Mouse (Mus musculus) 416B (cell line): ENCODE data around the gene Olfml2b.

Experiments
- DNase-seq: peaks from one replicate; pipeline ENCODE4 v3.0.0; 2011; ENCODE audit warnings: low read depth

The Olfml2b gene

DNA sequence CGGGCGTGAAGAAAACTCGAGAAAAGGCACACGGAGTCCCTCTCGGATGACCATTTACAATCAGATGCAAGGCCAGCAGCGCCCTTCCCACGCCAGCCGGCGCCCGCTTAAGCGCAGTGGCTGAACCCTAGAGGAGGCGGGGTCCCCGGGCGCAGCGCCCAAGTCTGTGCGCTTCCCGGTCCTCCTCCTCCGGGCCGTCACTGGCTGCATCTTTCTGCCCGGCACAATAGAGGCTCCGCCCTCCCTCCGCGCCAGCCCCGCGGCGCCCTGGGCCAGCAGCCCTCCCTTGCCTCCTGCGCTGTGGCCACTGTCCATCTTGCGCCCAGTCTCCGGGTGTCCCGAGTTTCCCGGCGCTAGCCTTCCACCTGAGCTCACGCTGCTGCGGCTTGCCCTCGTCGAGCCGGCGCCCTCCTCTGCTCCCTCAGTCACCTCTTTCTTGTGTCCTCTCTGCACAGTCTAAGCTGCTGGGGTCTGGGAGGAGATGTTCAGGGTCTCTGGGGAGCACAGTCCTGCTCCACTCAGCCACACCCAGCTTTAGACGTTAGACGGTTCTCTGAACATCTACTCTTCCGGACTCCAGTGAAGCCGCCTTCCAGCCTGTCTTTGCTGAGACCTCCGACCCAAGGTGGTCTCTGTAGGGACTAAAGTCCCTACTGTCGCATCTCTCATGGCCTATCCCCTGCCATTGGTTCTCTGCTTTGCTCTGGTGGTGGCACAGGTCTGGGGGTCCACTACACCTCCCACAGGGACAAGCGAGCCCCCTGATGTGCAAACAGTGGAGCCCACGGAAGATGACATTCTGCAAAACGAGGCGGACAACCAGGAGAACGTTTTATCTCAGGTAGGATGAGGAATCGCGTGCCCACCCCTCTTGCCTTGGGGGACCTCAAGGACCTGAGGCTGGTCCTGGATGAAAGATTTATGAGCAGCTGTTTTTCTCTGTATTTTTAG lies at the start of gene Olfml2b:
Olfml2b (plus strand) TSS at position 278 of the 951 bp plus-strand sequence.
- peak; percentile 74 for DNase-seq

DNA sequence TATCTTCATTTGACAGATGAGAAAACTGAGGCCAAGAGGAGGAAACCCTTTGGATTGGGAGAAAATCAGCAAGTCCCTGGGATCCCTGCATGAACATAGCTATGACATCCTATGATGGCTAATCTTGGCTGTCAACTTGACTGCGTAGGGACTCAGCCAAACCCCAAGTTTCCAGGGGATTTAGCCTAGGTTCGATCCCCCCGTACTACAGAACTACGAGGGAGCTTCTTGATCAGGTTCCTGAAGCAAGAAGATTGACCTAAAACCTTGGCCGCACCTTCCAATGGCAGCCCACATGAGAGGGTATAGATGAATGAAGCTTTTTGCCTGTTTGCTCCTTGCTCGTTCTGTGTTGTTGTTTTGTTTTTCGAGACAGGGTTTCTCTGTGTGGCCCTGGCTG lies 49.8 kb upstream of the Olfml2b start:
- no peak for DNase-seq

- no peak for DNase-seq
Observed at GRCm38 (mm10) chr1:170605228-170606001, 38.9 kb upstream of the Olfml2b start.

DNA sequence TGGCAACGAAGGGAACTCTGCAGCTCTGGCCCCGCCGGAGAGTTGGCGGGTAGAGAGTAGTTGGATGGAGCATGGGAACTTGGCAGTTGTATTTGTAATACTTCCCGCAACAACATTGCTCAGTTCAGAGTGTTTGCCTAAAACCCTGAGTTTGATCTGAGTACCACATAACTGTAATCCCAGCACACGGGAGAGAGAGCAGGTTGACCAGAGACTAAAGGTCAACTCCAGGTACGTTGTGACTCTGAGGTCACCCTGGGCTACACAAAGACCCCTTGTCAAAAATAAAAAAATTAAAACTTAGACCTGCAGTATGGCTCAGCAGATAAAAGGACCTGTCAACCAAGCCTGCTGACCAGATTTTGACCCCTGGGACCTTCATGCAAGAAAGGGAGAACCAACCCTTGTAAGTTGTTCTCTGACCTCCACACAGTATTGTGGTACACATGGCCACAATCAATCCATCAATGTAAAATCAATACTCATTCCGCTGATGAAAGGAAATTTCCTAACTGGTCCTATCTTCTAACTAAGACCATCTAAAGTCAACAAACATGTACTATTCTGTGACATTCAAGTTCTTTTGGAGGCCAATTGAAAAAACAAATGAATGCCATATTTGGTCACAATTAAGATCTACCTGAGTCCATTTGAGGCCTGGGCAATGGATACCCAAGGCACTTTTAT lies 37.0 kb upstream of the Olfml2b start:
- no peak for DNase-seq

DNA sequence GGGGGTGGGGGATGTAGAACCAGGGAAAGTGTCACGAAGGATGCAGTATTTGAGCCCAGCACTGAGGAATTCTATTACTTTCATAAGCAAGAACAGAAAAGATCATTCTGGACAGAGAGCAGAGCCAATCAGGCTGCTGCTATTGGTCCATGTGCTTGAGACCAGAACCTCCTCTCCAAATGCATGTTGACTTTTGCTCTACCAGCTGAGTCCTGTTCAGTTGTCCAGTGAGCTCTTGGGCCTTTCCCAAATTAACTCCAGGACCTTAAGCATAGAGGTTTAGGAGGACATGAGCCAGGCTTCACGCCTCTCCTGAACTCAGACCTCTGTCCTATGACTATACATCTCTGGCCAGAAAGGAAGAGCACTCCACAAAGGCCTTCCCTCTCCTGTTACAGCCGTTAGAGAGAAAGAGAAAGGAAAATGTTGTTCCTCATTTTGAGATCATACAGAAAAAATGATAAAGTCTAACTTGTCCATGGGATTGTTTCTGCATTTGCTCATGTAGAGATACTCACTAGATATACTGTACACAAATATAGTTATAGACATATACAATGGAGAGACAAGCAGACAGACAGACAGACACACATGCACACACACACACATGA lies 35.8 kb upstream of the Olfml2b start:
- peak; percentile 29 for DNase-seq

DNA sequence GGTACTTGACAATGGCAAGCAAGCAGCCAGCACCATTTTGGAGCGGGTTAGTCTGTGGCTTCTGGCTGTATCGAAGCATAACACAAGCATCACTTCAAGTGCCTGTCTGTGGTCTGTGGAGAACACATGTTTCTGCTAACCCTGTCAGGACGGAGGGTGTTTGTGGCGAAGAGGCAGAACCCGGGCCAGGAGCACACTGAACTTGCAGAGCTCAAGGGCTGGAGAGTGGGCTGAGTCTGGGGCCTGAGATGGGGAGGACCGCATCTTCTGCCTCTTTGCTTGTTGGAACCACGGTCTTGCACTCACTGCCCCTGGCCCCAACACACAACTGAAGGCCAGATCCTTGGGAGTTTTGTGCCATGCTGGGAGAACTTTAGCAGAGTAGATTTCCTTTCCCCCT lies 34.5 kb upstream of the Olfml2b start:
- peak; percentile 62 for DNase-seq

- DNase-seq, result peak; percentile 52
Observed at GRCm38 (mm10) chr1:170610289-170610688, 34.0 kb upstream of the Olfml2b start.

GRCm38 (mm10) chr1:170610695-170611094 lies 33.6 kb upstream of the Olfml2b start:
- peak; percentile 19 for DNase-seq

DNA sequence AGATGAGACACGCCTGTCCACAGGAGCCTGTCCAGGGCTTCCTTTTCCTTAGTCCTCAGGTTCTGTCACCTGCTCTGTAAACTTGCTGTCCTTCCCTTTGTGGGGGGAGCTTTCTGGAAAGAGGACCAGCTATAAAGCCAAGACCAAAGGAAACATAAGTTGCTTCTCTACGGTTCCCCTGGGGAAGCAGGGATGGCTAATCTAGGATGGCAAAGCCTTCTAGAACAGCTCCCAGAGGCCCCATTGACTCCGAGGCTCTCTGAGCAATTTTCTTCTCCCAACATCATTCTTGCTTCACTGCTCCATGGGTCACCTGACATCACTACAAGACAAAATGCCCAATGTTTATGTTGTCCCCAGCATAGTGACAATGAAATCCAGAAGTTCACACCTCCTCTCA lies 32.7 kb upstream of the Olfml2b start:
- no peak for DNase-seq

GRCm38 (mm10) chr1:170612968-170613872 lies 31.1 kb upstream of the Olfml2b start:
- DNase-seq, result peak; percentile 82

DNA sequence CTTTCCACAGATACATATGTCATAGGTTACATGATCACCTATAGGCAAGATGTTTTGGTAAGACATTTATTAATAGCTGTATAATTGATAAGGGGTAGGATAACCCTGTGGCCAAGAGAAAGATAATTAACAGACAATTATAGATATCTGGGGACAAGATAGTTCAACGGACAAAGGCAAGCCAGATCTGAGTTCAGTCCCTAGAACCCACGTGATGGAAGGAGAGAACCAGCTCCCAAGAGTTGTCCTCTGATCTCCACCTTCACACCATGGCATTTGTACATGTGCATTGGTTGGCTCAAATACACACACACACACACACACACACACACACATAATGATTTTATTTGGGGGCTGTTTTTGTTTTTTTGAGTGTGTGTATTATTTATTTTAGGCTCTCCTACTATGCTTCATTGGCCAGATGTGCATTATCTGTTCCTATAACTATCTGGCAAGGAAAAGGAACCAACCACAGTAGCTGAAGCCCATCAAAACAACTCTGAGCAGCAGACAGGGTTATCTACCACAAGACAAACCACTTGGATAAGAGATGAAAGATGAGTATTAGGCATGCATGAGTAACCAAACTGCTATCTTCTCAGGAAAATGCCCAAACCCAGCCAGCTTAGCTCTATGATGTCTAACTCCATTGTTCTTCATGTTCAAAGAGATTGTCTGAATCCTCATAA lies 24.5 kb upstream of the Olfml2b start:
- peak; percentile 74 for DNase-seq

- peak; percentile 98 for DNase-seq
Observed at GRCm38 (mm10) chr1:170622934-170623333, 21.4 kb upstream of the Olfml2b start.

- DNase-seq, result peak; percentile 71
Observed at GRCm38 (mm10) chr1:170623432-170623831, 20.9 kb upstream of the Olfml2b start.

GRCm38 (mm10) chr1:170630489-170630888 lies 13.8 kb upstream of the Olfml2b start:
- DNase-seq, result peak; percentile 37

GRCm38 (mm10) chr1:170631571-170631970 lies 12.8 kb upstream of the Olfml2b start:
- DNase-seq, result no peak

DNA sequence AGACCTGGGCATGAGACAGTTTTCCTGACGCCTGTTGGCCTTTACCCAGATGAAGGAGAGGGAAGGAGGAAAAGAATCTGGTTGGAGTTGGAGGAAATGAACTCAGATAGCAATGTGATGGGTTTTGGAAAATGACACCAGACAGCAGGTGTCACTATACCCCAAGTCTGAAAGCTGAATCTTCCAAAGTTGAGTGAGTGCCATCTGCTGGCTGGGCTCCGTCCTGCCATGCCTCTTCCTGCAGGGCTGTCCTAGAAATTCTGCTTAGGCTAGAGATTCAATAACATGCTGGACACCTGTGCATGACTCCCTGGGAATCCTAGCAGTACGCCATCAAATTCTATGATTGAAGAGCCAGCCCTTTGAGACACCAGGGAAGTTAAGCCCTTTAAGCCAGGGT lies 11.9 kb upstream of the Olfml2b start:
- peak; percentile 86 for DNase-seq

DNA sequence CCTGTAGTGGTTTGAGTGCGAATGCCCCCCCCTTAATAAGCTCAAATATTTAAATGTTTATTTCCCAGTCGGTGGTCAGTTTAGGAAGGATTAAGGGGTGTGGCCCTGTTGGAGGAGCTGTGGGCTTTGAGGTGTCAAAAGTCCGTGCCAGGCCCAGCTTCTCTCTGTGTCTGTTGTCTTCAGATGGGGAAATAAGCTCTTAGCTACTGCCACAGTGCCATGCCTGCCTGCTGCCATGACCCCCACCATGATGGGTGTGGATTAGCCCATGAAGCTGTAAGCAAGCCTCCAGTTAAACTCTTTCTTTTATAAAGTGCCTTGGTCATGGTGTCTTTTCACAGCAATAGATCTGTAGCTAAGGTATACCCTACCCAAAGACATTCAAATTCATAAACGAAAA lies 11.5 kb upstream of the Olfml2b start:
- no peak for DNase-seq

- DNase-seq, result no peak
Observed at GRCm38 (mm10) chr1:170638941-170639340, 5.4 kb upstream of the Olfml2b start.

DNA sequence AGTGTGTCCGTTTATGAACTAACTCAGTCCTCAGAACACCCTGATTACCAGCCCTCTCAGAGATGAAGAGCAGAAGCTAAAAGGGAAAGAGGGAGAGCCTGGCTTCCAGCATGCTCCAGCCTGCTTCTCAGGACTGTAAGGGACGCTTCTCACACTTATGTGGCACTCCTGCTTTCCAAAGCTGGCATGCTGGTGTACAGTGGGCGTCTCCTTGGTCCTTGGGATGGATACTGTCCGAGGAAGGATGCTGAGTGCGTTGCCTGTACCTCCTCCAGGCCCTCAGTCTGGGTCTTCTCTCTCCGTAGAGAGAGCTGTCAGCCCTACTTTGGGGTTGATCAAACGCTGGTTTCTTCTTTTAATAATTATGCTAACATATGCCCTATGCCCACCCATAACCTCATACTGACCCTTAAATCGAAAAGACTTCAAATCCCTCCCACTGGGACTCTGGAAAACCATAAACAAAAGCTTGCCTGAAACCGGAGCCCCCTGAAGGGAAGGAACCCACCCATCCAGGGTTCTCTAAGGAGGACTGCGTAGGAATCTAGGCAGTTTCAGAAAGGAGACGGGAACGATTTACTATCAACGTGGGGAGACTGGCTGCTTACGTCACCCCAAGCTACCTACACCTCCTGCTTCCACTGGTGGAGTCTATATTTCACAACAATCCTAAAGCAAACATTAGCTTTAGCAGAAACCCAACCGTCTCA lies 1.7 kb downstream of the Olfml2b start:
- DNase-seq, result no peak
